Mouse (Mus musculus) olfactory bulb, adult 2 months (tissue): ENCODE measurements at regions not wholly inside any gene's neighbourhood (a gene's known extent, or its start where the extent isn't known, plus 50 kb on each side); places are given as distances from the start of the nearest gene placed in this dataset.

ENCODE experiments used
- H3K27ac ChIP-seq: fragments of 200-500 bp; 2 replicates; pipeline ENCODE4 v1.5.1; 2012; ENCODE audit warnings: low read depth, low read length; ENCODE audit not compliant: insufficient read depth
- H3K4me1 ChIP-seq: fragments of 200-500 bp; 2 replicates; pipeline ENCODE4 v1.6.1; 2012; ENCODE audit warnings: low read length; ENCODE audit not compliant: control insufficient read depth, insufficient read depth
- H3K4me3 ChIP-seq: fragments of 200-500 bp; 2 replicates; pipeline ENCODE4 v1.5.1; 2012; ENCODE audit warnings: mild to moderate bottlenecking, low read depth, low read length, moderate library complexity; ENCODE audit not compliant: insufficient read depth
- CTCF ChIP-seq: fragments of 200-500 bp; IDR thresholded peaks from 2 replicates; pipeline ENCODE4 v1.5.1; 2012; ENCODE audit warnings: low read depth, mild to moderate bottlenecking, low read length, moderate library complexity; ENCODE audit not compliant: insufficient read depth
- POLR2A ChIP-seq: fragments of 200-500 bp; IDR thresholded peaks from 2 replicates; pipeline ENCODE4 v1.6.1; 2012; ENCODE audit warnings: mild to moderate bottlenecking, low read depth, low read length, moderate library complexity; ENCODE audit not compliant: insufficient read depth
- WGBS: fragments of 180-500 bp; shearing (Covaris S2); methylation state at CpG from one replicate; pipeline ENCODE4 v1.1.7; 2018; 5-methylcytosine and 5-hydroxymethylcytosine counted together

DNA sequence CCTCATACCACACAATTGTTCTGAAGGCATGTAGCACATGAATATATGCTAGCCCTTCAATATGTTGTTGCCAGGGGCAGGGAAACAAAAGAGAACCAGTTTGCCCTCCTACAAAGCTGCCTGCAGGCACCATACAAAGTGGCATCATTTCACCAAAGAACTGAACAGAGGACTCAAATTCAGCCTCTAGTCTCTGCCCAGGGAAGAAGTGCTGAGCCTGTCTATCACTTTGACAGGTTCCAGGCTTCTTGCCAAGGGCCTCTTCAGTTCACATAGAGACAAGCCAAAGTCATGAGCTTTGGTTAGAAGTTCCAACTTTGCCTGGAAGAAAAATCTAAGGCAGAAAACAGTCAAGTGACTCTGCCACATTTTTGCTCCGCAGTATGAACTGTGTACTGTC, 223.4 kb upstream of the Ercc4 start:
- Histone ChIP-seq H3K27ac (no peak overlapping the region), H3K4me1 (no peaks in the 10 kb centered on the region), H3K4me3 (no peak overlapping the region)
- TF ChIP-seq CTCF (no peak), POLR2A (no peak)
- 70% methylated on average over 1 of the region's 1 CpGs for WGBS

DNA sequence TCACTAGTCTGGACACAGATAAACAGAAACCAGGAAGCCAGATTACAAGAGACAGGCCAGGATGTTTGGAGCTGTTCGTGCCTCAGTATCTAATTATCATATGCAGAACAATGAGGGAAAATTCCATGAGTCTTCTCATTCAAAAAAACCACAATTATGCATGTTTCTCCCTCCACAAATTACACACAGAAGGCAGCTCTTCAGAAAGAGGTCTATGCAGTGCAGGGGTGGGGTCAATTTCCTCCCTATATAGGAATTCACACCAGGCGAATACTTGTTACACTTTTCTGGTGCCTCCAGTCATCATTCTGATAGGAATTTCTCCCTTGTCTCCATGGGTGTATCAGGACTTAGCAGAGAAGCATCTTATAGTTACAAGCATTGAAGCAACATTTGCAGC, 222.1 kb upstream of the Ercc4 start:
- Histone ChIP-seq H3K4me1 (no peaks in the 10 kb centered on the region), H3K4me3 (no peak overlapping the region), H3K27ac (no peak overlapping the region)
- no peak for TF ChIP-seq CTCF
- no peak for TF ChIP-seq POLR2A
- 81% methylated on average over 2 of the region's 2 CpGs for WGBS

GRCm38 (mm10) chr16:12890094-12890493, 219.4 kb upstream of the Ercc4 start:
- no peaks in the 10 kb centered on the region for H3K4me1 ChIP-seq
- H3K4me3 ChIP-seq, result no peak overlapping the region
- H3K27ac ChIP-seq, result no peak overlapping the region
- TF ChIP-seq CTCF (no peak), POLR2A (no peak)
- WGBS, result 78% methylated on average over 1 of the region's 1 CpGs

- TF ChIP-seq CTCF (no peak), POLR2A (no peak)
- 69% methylated on average over 3 of the region's 3 CpGs for WGBS
- no peak overlapping the region for H3K4me3 ChIP-seq
- H3K27ac ChIP-seq, result no peak overlapping the region
- H3K4me1 ChIP-seq, result no peaks in the 10 kb centered on the region
These were observed 218.9 kb upstream of the Ercc4 start for GRCm38 (mm10) chr16:12890545-12890944.

- H3K4me1 ChIP-seq, result no peaks in the 10 kb centered on the region
- H3K4me3 ChIP-seq, result no peak overlapping the region
- no peak overlapping the region for H3K27ac ChIP-seq
- 69% methylated on average over 7 of the region's 7 CpGs for WGBS
- no peak for TF ChIP-seq POLR2A
- no peak for TF ChIP-seq CTCF
These were observed 216.7 kb upstream of the Ercc4 start for GRCm38 (mm10) chr16:12892658-12893305.

GRCm38 (mm10) chr16:12897267-12897666, 212.2 kb upstream of the Ercc4 start:
- peaks cover 8% of the 10 kb centered on the region for H3K4me1 ChIP-seq
- TF ChIP-seq CTCF (no peak), POLR2A (no peak)
- 73% methylated on average over 1 of the region's 1 CpGs for WGBS
- H3K27ac ChIP-seq, result no peak overlapping the region
- H3K4me3 ChIP-seq, result no peak overlapping the region

GRCm38 (mm10) chr16:12900670-12901069, 208.8 kb upstream of the Ercc4 start:
- Histone ChIP-seq H3K4me3 (no peak overlapping the region), H3K4me1 (peaks cover 9% of the 10 kb centered on the region), H3K27ac (0 out of 2 replicates have a peak overlapping the region, but pooled peaks have one; percentile 47)
- 67% methylated on average over 8 of the region's 8 CpGs for WGBS
- no peak for TF ChIP-seq POLR2A
- TF ChIP-seq CTCF, result no peak

DNA sequence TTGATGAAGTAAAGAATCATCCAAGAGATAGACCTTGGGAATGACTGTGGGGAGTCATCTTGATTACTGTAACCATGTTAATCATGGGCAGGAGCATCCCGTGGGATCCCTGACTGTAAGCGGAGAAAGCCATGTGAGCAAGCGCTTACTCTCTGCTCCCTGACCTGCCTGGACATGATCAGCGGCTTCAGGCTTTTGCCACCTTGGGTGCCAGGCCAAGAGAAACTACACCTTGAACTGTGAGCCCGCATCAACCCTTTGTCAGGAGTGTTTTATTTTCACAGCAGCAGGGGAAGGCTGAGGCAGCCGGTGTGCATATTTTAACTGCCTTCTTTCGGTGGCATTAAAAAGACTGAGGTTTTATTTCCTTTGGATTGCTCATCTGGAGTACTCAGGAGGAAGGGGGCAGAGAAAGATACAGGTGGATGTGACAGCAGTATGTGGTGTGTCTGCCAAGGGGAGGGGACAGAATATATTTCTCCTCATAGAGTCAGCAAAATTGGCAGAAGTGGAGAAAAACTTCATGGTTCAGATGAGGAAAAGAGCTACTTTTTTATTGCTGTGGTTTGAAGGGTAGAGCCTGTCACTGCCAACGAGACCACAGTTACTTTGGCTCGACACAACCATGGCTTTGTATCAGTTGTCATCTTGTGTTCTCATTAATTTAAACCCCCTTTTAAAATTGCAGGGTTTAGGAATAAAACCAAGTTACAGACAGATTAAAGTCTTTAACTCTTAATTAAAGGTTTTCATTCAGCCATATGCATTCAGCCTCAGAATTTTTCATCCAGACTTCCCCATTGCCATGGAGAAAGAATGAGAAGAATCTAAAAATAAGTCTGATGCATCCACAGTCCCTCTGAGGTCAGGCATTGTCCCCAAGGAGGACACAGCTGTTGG, 208.1 kb upstream of the Ercc4 start:
- H3K4me1 ChIP-seq, result peaks cover 9% of the 10 kb centered on the region
- H3K27ac ChIP-seq, result peak overlapping the region; percentile 47; the same call in 1 of the 2 replicates
- H3K4me3 ChIP-seq, result no peak overlapping the region
- 35% methylated on average over 9 of the region's 9 CpGs for WGBS
- no peak for TF ChIP-seq POLR2A
- no peak for TF ChIP-seq CTCF

- TF ChIP-seq POLR2A, result no peak
- TF ChIP-seq CTCF, result no peak
- peaks cover 9% of the 10 kb centered on the region for H3K4me1 ChIP-seq
- H3K4me3 ChIP-seq, result no peak overlapping the region
- peak overlapping the region; percentile 35; the same call in 1 of the 2 replicates for H3K27ac ChIP-seq
These were observed 207.5 kb upstream of the Ercc4 start for GRCm38 (mm10) chr16:12901996-12902319.
